Mouse (Mus musculus): ENCODE measurements around the gene Phf1.
A peak's percentile ranks its signal among the peaks of the same experiment; 100 is the strongest.
"Not testable (repeated sequence)": the region's sequence is repeated elsewhere in the genome, so short reads cannot be mapped to it uniquely, and the experiment has no call there.

The Phf1 gene

DNA sequence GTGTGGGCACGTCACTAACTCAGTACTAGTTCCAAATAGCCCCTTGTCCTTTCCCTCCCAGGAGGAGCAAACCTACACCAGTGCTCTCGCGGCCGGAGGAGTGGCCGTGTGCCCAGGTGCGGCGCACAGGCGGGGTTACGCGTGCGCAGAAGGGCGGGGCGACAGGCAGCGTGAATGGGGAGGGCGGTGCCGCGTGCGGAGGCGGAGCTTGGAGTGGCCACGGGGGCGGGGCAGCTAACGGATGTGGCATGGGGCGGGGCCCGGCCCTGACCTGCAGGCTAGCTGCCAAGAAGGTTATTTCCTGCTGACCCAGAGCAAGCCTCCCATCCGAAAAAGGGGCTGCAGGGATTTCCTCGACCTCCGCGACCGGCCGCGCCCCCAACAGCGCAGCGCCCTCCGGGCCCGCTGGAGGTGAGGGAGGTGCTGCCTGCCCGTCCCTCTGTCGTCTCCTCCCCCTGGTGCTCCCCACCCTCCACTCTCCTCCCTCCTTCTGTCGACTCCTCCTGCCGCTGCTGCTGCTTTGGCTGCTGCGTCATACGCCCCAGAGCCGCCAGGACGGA, at the start of gene Phf1:
Gene Phf1 (plus strand): TSS at position 214 of the 560 bp plus-strand sequence.
- DNase-seq, result peak; percentile 95

DNA sequence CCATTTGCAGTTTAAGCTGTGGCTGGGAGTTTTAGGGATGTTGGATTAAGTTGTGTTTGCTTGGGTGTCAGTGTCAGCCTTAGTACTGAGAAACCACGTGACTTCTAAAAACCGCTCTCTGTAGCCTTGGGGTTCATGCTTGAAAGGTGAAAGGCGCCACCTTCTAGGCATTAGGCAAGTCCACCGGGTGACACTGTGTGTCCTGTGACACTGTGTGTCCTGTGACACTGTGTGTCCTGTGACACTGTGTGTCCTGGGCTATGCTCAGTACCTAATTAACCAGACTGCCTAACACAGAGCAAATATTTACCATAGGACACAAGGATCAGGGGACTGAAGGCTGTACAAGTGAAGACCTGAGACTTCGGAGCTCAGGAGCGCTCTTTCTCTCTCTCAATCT, 49.3 kb upstream of the Phf1 start:
- no peak for DNase-seq

DNA sequence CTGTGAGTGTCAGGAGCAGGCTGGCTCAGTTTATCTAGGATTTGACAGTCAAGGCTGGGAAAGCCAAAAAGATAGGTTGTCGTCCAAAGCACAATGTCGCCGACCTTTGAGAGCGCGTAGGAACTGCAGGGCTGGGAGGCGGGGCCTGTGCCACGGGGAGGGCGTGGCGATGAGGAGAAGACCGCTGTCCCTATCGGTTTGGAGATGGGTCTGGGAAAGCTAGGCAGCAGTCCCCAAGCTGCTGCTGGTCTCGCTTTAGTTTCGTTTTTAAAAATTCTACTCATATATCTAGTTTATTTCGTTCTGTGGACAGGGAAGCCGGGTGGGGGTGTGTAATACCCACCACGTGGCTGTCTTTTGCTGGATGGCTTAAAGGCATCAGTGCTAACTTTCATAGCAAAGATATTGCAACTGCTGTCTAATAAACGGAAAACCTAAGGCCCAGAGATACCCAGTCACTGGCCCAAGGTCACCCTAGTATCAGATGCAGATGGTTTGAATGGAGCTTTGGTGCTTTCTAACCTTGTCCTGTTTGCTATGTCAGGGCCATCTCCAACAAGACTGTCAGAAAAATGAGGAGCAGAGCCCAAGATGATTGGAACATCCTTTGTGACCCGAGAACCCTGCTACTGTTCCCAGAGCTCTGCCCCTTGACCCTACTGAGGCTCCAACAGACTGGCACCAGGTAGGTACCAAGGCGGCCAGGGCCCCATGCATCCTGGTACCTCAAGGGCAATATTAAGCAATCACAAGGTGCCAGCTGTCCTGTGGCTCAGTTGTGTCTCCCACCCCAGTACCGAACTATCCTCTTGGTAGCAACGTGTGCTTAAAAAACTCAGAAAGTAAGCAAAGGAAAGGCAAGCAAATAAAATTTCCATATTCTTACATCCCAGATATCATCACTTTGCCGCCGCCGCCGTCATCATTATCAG, 47.6 kb upstream of the Phf1 start:
- peak; percentile 54 for DNase-seq

GRCm38 (mm10) chr17:26886047-26886749, 46.7 kb upstream of the Phf1 start:
- DNase-seq, result peak; percentile 85

GRCm38 (mm10) chr17:26887926-26888325, 44.9 kb upstream of the Phf1 start:
- DNase-seq, result no peak

GRCm38 (mm10) chr17:26892635-26893375, 40.0 kb upstream of the Phf1 start:
- no peak for DNase-seq

- DNase-seq, result no peak
Measured at GRCm38 (mm10) chr17:26893492-26893891, 39.4 kb upstream of the Phf1 start.

DNA sequence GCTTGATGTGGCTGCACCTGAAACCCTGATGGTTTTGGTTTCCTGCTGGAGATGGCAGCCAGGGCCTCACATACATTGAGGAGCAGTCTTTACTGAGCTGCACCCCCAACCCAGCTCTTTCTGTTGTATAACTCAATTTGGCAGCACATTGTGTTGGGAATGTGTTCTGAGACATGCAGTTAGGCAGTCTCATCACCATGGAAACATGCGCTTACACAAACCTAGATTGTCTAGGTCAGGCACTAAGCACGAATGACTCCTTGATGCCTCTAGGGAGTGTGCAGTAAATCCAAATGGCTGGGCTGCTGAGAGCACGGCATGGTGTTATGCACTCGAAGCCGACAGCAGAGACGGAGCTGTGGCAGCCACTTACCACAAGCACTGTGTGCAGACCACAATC, 38.5 kb upstream of the Phf1 start:
- DNase-seq, result no peak

DNA sequence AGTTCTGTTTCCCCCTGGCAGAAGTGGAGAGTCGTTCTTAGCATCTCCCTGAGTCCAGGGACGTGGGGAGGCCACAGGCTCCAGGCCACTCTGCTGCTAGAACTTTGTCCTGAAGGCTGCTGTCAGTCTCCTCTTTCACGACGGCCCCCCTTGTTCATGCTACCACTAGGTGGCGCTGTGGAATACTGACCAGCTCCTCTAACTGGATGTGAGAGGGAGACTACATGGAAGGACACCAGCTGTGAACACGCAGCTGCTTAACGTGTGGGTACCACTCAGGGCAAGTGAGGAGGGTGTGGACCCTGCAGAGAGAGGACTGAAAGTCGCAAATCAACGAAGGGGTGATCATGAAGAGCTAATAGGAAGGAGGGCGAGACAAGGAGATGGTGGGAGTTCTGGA, 37.3 kb upstream of the Phf1 start:
- DNase-seq, result no peak

DNA sequence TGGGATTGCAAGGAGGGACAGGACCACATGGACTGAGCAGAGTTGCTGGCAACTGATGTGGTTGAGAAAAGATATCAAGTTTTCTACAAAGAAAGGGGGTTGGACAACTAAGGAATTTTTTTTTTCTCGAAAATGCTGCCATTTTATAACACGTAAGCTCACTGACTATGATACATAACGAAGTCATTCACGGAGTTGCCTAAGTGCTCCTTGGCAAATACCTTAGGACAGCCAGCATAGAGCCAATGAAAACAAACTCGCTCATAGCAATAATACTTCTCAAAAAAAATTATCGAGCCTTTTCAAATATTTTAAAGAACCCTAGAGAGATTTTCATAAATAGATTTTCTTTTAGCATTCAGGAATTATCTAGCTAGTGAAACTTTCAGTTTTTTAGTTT, 31.9 kb upstream of the Phf1 start:
- DNase-seq, result no peak

DNA sequence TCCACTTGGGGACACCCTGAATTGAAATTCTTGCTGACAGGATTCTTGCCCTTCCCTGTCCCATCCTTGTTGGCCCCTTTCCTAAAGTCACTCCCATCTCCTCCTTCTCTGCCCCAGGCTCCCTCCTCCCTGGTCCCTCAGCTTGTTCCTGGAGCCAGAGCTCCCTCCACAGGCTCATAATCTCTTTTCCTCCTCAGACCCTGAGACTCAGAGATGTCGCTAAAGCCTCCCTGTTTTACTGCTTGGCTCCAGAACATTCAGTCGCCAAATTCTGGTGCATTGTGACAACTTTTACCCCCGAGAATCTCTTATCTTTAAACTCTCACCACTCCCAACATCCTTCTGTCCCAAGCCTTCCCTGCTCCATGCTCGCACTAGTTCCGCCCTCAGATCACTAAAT, 28.5 kb upstream of the Phf1 start:
- DNase-seq, result no peak

DNA sequence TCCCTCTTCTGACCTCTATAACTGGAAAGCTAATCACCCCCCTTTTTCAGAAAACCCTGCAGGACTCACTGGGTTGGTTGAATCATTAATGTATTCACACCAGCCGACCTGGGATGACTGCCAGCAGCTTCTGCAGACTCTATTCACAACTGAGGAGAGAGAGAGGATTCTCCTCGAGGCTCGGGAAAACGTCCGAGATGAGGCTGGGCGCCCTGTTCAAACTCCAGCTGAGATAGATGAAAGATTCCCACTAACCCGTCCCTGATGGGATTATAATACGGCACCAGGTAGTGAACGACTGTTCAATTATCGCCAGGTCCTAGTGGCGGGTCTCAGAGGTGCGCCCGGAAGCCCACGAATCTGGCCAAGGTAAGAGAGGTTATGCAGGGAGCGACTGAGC, 25.3 kb upstream of the Phf1 start:
- not testable (repeated sequence) for DNase-seq

GRCm38 (mm10) chr17:26915248-26915647, 17.6 kb upstream of the Phf1 start:
- DNase-seq, result no peak

- peak; percentile 99 for DNase-seq
Measured at GRCm38 (mm10) chr17:26916711-26917482, 16.0 kb upstream of the Phf1 start, which contains the start of gene Kifc5b. Gene Kifc5b (plus strand): TSS chr17:26917091.

- DNase-seq, result not testable (repeated sequence)
Measured at GRCm38 (mm10) chr17:26917560-26917959, 15.3 kb upstream of the Phf1 start.

DNA sequence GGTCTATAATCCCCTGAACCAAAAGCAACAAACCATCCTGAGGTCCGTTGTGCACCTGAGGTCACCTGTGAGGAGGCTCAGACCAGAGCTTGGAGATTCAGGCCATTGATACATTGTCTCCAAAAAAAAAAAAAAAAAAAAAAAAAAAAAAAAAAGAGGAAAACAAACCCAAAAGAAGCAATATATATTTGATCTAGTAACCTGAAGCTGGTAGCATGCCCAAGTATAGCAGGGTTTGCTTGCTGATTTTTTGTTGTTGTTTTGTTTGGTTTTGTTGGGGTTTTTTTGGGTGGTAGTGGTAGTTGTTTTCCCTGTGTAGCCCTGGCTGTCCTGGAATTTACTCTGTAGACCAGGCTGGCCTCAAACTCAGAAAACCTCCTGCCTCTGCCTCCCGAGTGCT, 14.5 kb upstream of the Phf1 start:
- no peak for DNase-seq

DNA sequence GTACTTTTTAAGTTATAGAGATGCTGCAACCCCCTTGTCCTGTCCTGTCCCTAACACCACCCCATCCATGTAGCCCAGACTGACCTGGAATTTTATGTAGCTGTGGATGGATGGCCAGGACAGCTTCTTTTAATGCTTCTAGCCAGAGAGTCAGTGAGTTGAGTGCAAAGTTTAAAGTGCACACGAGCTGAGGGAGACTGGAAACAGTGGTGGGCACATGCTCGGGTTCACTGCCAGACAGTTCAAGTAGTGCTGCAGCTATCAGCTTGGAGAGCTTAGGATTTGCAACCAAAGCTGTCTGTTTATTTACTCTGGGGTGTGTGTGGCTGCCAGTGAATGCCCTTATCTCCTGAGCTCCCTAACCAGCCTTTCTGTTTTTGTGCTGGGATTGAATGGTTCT, 13.3 kb upstream of the Phf1 start:
- DNase-seq, result not testable (repeated sequence)

- DNase-seq, result not testable (repeated sequence)
Measured at GRCm38 (mm10) chr17:26922368-26922767, 10.5 kb upstream of the Phf1 start.

DNA sequence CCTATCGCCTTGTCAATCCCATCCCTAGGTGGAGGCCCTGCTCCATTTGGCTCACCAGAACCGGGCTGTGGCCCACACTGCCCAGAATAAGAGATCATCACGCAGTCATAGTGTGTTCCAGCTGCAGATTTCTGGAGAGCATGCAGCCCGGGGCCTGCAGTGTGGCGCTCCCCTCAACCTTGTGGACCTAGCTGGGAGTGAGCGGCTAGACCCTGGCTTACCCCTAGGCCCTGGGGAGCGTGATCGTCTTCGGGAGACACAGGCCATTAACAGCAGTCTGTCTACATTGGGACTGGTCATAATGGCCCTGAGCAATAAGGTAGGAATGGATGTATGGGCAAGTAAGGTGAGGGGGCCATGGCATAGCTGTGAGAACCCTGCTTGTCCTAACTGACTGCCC, 7.4 kb upstream of the Phf1 start:
- DNase-seq, result not testable (repeated sequence)

DNA sequence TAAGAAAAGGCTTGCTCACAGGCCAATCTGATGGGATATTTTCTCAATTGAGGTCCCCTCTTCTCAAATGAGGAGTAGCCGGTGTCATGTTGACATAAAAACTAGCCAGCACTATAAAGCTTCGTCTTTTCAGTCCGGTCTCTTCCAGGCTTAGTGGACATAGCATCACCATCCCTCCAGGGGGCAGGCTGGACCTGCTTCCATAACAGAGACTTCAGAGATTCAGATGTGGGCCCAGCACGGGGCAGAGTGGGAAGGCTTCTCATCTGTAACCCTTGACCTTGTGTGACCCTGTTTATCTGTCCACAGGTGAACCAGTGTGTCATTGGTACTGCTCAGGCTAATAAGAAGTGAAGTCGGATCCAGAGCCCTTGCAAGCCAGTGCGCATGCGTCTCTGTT, 1.1 kb upstream of the Phf1 start:
- DNase-seq, result not testable (repeated sequence)

DNA sequence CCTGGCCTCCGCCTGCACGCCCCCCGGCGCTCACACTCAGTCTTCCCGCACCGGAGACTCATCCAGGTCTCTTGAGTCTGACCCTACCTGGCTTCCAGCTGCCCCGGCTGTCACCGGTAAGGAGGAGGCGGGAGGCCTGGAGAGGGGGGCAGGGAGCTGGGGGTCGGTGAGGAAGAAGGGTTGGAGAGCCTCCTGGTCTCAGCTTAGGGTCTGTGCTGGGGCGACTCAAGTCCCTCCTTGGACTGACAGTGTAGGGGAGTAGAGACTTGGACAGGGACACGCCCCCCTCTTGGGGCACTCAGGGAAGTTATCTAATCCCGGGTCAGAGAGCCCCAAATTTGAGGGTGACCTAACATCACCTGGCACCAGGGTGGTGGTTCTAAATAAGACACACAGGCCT, 567 bp downstream of the Phf1 start:
- DNase-seq, result no peak

All from right cerebral cortex, postnatal 25 days (tissue).